Mouse (Mus musculus): Measurements from ENCODE around the gene Pigf. TPM values are rescaled to one million over a fixed set of nuclear protein-coding genes. Genes with fewer than 3 reads are reported as not detected.
A peak's percentile ranks its signal among the peaks of the same experiment; 100 is the strongest.
"Not testable (repeated sequence)": the region's sequence is repeated elsewhere in the genome, so short reads cannot be mapped to it uniquely, and the experiment has no call there.

The Pigf gene
- polyA plus RNA-seq (2016; fragmentation: Nextera tagmentation; extraction: Ambion mirVana) = 32.7 and 44.3 TPM in 2 replicates

DNA sequence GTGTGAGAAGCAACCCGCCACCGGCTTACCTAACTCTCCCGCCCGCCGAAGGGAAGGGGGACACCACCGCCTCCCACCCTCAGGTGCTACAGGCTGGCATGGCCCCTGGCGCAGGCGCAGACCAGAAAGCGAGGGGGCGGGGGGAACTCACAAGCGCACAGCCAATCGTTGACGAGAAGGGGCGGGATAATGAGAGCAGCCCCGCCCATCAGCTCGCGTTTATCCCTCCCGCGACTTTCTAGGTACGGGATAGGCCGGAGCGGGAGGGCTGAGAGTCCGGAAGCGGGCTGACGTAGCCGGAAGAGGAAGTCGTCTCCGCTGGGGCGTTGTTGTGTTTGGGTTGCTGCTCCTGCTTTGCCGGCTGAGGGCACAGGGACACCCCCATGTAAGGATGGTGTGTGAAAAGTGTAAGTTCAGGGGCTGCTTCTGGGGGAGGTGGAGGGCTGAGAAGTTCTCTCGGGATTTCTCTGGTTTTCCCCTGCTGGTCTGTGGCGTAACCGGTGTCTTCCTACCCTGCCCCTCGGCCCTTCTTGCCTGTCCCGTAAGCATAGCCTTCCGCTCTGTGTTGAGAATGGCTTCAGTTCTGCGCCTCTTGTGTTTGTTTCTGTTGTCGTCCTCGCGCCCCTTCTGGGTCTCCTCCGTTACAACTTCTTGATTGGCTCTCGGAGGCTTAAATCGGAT, at the start of gene Pigf, which contains the start of gene Cript:
TSS of gene Pigf (minus strand) at position 138 of the 681 bp plus-strand sequence.
TSS of gene Cript (plus strand) at position 282 of the 681 bp plus-strand sequence.
- DNase-seq (ENCODE audit: low spot score) = peak; percentile 96
- H3K4me1 ChIP-seq = peaks cover 14% of the 10 kb centered on the region
- WGBS = under 1% methylated on average over 43 of the region's 43 CpGs
- H3K4me3 ChIP-seq = peak within 1 kb of the TSS; percentile 91
- no peaks in the 10 kb centered on the region for H3K9me3 ChIP-seq (replicated peaks)
- H3K27me3 ChIP-seq (ENCODE audit: low read depth, poor library complexity, severe bottlenecking) = no peaks in the 10 kb centered on the region
- H3K27ac ChIP-seq = peak within 1 kb of the TSS; percentile 79
- peaks cover 31% of the 10 kb centered on the region for H3K36me3 ChIP-seq

DNA sequence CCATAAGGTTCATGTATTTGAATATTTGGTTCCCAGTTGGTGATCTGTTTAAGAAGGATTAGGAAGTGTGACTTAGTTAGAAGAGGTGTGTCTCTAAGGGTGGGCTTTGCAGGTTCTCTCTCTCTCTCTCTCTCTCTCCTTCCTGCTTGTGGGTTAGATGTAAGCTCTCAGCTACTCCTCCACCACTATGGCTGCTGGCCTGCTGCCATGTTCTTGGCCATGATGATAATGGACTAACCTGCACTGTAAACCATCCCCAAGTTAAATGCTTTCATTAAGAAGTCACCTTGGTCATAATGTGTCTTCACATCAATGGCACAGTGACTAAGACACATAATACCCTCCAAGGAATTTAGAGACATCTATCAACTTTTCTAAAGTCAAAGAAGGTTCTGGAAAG, 48.3 kb upstream of the Pigf start:
- no peak overlapping the region for H3K4me3 ChIP-seq
- DNase-seq (ENCODE audit: low spot score) = no peak

DNA sequence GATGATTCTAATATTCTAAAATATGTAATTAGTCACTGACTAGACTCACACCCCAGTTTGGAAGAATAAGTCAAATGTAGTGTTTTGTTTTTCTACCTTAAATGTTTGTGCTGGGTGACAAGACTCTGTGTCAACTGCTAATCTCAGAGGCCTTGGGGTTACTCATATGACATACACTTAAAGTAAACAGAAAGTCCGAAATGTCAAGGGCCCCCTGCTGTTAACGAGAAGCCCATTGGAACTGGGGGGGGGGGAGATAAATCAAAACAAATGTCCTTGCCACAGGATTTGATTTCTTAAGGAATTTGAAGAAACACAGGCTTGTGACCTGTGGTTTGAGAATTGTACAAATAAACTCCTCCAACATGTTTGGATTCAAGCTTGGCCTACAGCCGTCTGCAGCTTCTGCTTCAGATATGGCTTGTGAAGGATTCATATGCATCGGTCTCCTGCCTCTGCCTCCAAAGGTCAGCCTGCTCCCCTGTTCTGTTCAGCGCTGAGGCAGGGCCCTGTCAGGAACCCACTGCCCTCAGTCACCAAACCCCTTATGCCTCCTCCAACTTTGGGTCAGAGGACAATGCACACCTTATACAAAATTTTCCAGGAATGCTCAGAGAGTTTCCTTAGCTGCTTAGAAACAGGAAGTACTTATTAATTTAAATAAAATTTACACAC, 47.7 kb upstream of the Pigf start:
- H3K9me3 ChIP-seq (replicated peaks) = no peaks in the 10 kb centered on the region
- no peak overlapping the region for H3K27ac ChIP-seq
- no peaks in the 10 kb centered on the region for H3K36me3 ChIP-seq
- no peak for DNase-seq (ENCODE audit: low spot score)
- H3K27me3 ChIP-seq (ENCODE audit: low read depth, poor library complexity, severe bottlenecking) = no peaks in the 10 kb centered on the region
- peaks cover 6% of the 10 kb centered on the region for H3K4me1 ChIP-seq
- no peak overlapping the region for H3K4me3 ChIP-seq
- WGBS = 66% methylated on average over 5 of the region's 5 CpGs

More for the DNA sequence above, 48.3 kb upstream of the Pigf start:
- Histone ChIP-seq H3K27ac (no peak overlapping the region), H3K36me3 (no peaks in the 10 kb centered on the region), H3K27me3 (ENCODE audit: low read depth, poor library complexity, severe bottlenecking) (no peaks in the 10 kb centered on the region), H3K9me3 (replicated peaks) (no peaks in the 10 kb centered on the region), H3K4me1 (peaks cover 6% of the 10 kb centered on the region)

DNA sequence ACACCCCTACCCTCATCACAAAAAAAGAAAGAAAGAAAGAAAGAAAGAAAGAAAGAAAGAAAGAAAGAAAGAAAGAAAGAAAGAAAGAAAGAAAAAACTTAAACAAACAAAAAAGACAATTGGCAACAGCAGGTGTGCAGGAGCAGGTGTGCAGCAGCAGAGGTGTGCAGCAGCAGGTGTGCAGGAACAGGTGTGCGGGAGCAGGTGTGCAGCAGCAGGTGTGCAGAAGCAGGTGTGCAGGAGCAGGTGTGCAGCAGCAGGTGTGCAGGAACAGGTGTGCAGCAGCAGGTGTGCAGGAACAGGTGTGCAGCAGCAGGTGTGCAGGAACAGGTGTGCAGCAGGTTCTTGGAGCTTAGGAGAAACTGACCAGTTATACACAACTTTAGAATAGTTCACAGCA, 47.0 kb upstream of the Pigf start:
- DNase-seq (ENCODE audit: low spot score); H3K27me3 ChIP-seq (ENCODE audit: low read depth, poor library complexity, severe bottlenecking): not testable (repeated sequence)

DNA sequence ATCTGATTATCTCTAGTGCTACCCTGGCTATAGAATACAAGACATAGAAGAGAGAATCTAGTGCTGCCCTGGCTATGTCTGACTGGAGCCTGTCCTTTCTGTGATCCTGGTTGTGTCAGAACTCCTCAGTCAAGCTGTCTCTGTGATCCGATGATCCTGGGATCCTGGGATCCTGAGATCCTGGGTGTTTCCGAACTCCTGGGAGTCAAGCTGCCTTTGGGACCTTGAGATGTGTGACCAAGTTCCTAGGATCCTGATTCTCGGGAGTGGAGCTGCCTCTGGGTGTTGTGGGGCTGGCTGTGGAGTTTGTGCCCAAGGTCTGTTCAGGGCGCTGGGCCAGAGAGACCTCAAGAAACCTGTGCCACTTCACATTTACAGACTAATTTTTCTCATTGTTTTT, 43.8 kb upstream of the Pigf start:
- H3K4me1 ChIP-seq = peaks cover 6% of the 10 kb centered on the region
- H3K4me3 ChIP-seq = no peak overlapping the region
- H3K36me3 ChIP-seq = no peaks in the 10 kb centered on the region
- H3K27ac ChIP-seq = no peak overlapping the region
- H3K9me3 ChIP-seq (replicated peaks) = no peaks in the 10 kb centered on the region
- 94% methylated on average over 4 of the region's 4 CpGs for WGBS
- no peak for DNase-seq (ENCODE audit: low spot score)
- no peaks in the 10 kb centered on the region for H3K27me3 ChIP-seq (ENCODE audit: low read depth, poor library complexity, severe bottlenecking)

More for the DNA sequence above, 47.0 kb upstream of the Pigf start:
- 94% methylated on average over 1 of the region's 1 CpGs for WGBS
- not testable (repeated sequence) for H3K4me3 ChIP-seq; H3K4me1 ChIP-seq; H3K9me3 ChIP-seq (replicated peaks); H3K36me3 ChIP-seq; H3K27ac ChIP-seq

DNA sequence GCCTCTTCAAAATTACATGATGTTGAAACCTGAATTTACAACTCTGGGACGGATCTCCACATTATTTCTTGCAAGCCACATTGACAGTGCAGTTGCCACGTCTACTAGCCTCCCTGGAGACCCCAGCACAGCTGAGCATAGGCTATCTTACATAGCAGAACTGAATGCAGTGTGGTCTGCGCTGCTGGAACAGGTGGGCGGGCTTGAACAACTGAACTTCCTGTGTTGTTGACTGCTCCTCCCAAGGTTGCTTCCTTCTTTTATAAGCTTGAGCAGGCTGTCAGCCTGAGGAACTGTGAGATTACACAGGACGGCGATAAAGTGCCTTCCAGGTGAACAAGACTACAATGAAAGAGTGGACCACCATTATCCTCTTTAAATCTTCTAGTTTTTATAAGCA, 38.8 kb upstream of the Pigf start:
- no peaks in the 10 kb centered on the region; the same call in 1 of the 2 replicates for H3K4me1 ChIP-seq
- no peaks in the 10 kb centered on the region for H3K9me3 ChIP-seq (replicated peaks)
- no peak overlapping the region for H3K27ac ChIP-seq
- no peak overlapping the region for H3K4me3 ChIP-seq
- no peak for DNase-seq (ENCODE audit: low spot score)
- H3K36me3 ChIP-seq = no peaks in the 10 kb centered on the region
- whole genome bisulfite sequencing = 82% methylated on average over 6 of the region's 6 CpGs
- no peaks in the 10 kb centered on the region for H3K27me3 ChIP-seq (ENCODE audit: low read depth, poor library complexity, severe bottlenecking)

DNA sequence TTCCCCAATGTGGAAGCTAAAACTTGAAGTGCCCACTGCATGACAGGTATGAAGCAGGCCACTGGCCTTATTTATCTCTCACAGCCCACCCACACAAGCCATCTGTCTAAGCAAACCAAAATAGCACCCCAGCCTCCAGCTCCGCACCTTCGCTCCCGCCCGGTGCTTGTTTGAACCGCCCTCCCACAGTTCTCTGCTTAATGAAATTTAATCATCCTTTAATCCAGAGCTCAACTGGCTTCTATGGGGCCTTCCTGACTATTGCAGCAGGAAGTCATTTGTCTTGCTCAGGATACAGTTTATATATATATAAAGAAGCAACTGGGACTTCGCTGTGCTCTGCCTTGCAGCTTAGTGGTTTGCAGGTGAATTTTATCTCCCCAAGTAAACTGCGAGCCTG, 38.3 kb upstream of the Pigf start:
- no peaks in the 10 kb centered on the region for H3K27me3 ChIP-seq (ENCODE audit: low read depth, poor library complexity, severe bottlenecking)
- no peak for DNase-seq (ENCODE audit: low spot score)
- H3K27ac ChIP-seq = no peak overlapping the region
- 85% methylated on average over 7 of the region's 7 CpGs for WGBS
- no peaks in the 10 kb centered on the region for H3K36me3 ChIP-seq
- H3K9me3 ChIP-seq (replicated peaks) = no peaks in the 10 kb centered on the region
- no peak overlapping the region for H3K4me3 ChIP-seq
- no peaks in the 10 kb centered on the region; the same call in 1 of the 2 replicates for H3K4me1 ChIP-seq

DNA sequence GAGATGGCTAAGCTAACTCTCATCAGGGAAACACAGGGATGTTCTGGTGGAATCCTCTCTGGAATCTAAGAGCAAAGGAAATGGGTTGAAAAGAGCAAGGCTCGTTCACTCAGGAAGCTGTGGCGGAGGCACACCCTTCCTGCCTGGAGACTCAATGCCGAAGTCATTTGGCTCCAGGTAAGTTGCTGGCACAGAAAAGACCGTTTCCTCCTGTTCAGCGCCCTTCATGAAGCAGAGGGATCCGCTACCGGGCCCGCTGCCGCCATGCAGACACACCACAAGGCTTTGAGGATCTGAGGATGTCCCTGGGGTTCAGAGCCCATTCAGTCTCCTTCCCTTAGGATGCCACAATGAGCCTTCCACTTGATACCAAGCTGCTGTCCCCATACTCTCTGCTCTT, 37.4 kb upstream of the Pigf start:
- DNase-seq (ENCODE audit: low spot score) = no peak
- Histone ChIP-seq H3K4me3 (no peak overlapping the region), H3K36me3 (no peaks in the 10 kb centered on the region), H3K27ac (no peak overlapping the region), H3K27me3 (ENCODE audit: low read depth, poor library complexity, severe bottlenecking) (no peaks in the 10 kb centered on the region), H3K9me3 (replicated peaks) (no peaks in the 10 kb centered on the region), H3K4me1 (peaks cover 6% of the 10 kb centered on the region)
- WGBS = 84% methylated on average over 9 of the region's 9 CpGs

DNA sequence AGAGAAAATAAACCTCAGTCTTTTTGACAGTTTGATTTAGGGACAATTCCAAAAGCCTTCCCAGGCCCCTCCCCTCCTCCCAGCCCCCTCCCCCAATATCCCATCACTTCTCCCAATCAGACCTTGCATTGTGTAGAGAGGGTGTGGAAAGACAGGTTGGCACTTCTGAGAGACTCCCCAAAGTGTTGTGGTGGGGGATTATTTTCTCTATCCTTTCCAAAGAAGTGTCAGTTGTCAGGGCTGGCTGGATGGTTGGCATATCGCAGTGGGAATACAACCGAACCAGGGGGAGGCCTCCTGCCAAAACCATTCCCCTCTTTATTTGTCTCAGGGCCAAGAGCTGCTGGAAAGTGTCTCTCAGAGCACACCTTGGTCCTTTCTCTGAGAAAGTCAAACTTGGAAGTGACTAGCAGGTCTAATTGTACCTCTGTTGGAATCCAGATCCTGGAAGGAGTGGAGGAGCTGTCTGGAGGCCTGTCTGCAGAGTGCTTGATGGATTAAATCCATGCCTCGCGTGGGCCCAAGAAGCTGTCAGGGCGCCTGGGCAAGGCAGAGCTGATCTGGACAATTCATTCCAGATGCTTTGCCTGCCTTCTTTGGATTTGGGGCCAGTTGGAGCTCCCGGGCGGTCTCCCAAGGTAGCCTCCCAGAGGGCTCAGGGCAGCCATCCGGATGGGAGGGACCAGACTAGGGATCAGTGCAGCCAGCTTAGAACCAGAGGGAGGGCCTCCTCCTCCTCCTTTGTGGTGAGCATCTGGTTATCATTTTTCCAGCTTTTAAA, 32.5 kb upstream of the Pigf start:
- no peak overlapping the region for H3K4me3 ChIP-seq
- no peaks in the 10 kb centered on the region for H3K36me3 ChIP-seq
- DNase-seq (ENCODE audit: low spot score) = peak; percentile 41
- 39% methylated on average over 8 of the region's 8 CpGs for WGBS
- peak overlapping the region; percentile 8; the same call in 1 of the 2 replicates for H3K27ac ChIP-seq
- no peaks in the 10 kb centered on the region for H3K27me3 ChIP-seq (ENCODE audit: low read depth, poor library complexity, severe bottlenecking)
- peaks cover 20% of the 10 kb centered on the region for H3K4me1 ChIP-seq
- no peaks in the 10 kb centered on the region for H3K9me3 ChIP-seq (replicated peaks)

DNA sequence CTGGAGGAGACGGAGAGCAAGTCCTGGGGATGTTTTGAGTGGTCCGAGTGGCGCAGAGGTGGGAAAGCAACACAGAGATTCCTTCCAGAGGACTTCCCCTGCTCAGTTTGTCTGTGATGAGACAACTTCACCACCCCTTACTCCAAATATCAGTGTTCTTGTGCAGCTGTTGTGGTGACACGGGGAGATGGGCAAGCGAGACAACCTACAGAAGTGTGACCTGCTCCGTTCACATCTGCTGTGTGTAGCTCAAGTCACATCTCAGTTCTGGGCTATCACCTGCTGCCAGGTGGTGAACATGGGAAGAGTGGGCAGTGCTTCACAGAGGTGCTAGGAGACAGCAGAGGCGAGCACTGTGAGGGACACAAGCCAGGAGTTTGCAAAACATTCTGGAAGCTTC, 31.6 kb upstream of the Pigf start:
- H3K36me3 ChIP-seq = no peaks in the 10 kb centered on the region
- H3K27ac ChIP-seq = no peak overlapping the region
- H3K27me3 ChIP-seq (ENCODE audit: low read depth, poor library complexity, severe bottlenecking) = no peaks in the 10 kb centered on the region
- H3K9me3 ChIP-seq (replicated peaks) = no peaks in the 10 kb centered on the region
- peaks cover 20% of the 10 kb centered on the region for H3K4me1 ChIP-seq
- no peak for DNase-seq (ENCODE audit: low spot score)
- WGBS = 90% methylated on average over 7 of the region's 7 CpGs
- no peak overlapping the region for H3K4me3 ChIP-seq

DNA sequence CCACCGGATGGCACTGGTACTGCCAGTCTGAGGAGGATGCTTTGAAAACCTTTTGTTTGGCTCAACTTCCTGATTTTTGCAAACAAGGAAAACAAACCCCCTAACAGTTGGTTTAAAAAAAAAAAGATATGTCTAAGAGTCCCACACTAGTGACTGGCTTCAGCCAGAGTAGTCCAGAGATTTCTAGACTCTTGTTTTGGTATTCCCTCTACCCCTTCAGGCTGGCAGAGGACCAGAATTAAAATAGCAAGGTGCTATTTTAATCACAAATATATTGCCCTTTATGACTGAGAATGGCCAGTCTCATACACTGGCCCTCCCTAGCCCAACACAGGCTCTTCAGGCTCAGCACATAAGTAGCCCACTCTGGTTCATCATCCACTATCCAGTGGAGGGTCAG, 30.5 kb upstream of the Pigf start:
- Histone ChIP-seq H3K4me3 (no peak overlapping the region), H3K27ac (no peak overlapping the region), H3K4me1 (peaks cover 20% of the 10 kb centered on the region), H3K27me3 (ENCODE audit: low read depth, poor library complexity, severe bottlenecking) (no peaks in the 10 kb centered on the region), H3K9me3 (replicated peaks) (no peaks in the 10 kb centered on the region), H3K36me3 (no peaks in the 10 kb centered on the region)
- 76% methylated on average over 1 of the region's 1 CpGs for WGBS
- DNase-seq (ENCODE audit: low spot score) = no peak

DNA sequence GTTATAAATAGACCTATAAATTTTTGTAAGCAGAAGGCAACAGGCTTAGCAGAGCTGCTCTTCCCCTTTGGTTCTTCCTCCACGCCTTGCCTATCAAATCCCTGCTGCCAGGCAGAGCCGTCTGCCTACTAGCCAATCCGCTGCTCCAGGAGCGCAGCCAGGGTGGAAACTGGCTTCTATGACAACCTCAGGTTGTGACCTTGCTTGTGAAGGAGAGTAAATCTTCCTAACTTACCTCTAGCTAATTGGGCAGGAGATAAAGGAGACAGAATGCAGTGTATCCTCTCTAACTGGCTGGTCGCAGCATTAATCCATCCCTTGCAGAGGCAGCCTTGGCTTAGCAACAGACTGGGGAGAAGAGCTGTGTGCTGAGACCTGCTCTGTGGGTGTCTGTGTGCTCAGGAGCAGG, 29.8 kb upstream of the Pigf start:
- no peaks in the 10 kb centered on the region for H3K9me3 ChIP-seq (replicated peaks)
- H3K27me3 ChIP-seq (ENCODE audit: low read depth, poor library complexity, severe bottlenecking) = no peaks in the 10 kb centered on the region
- H3K27ac ChIP-seq = no peak overlapping the region
- no peak overlapping the region for H3K4me3 ChIP-seq
- WGBS = 38% methylated on average over 5 of the region's 5 CpGs
- H3K4me1 ChIP-seq = peaks cover 20% of the 10 kb centered on the region
- H3K36me3 ChIP-seq = no peaks in the 10 kb centered on the region
- DNase-seq (ENCODE audit: low spot score) = no peak

DNA sequence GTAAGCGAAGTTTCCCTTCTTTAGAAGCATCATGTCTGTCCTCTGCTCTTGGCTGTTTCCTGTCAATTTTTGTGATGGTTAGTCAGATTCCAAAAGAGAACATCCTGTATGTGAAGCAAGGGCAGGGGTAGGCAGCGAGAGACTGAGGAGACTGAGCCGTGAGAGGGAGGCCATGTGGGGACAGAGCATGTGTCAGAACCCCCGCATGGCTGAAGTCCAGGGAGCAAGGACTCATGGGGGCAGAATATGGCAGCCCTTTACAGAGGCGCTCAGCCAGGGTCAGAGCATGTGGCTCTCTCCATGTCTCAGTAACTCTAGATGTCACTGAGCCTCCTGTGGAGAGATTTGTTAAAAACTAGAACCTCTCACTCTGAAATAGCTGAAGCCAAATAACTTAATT, 28.7 kb upstream of the Pigf start:
- no peak overlapping the region for H3K4me3 ChIP-seq

More for the DNA sequence above, 28.7 kb upstream of the Pigf start:
- H3K27ac ChIP-seq = no peak overlapping the region
- 88% methylated on average over 5 of the region's 5 CpGs for WGBS
- H3K27me3 ChIP-seq (ENCODE audit: low read depth, poor library complexity, severe bottlenecking) = no peaks in the 10 kb centered on the region
- no peaks in the 10 kb centered on the region for H3K9me3 ChIP-seq (replicated peaks)
- peaks cover 20% of the 10 kb centered on the region for H3K4me1 ChIP-seq
- no peak for DNase-seq (ENCODE audit: low spot score)
- H3K36me3 ChIP-seq = no peaks in the 10 kb centered on the region

All from limb, embryonic 10.5 days (tissue).